Mouse (Mus musculus): Measurements from ENCODE around the gene Atp5d. TPM values are rescaled to one million over a fixed set of nuclear protein-coding genes. Genes with fewer than 3 reads are reported as not detected.

The Atp5d gene
- polyA plus RNA-seq (2017; shearing (Covaris generic)) = 311 TPM

GRCm38 (mm10) chr10:80138553-80139438, at the start of gene Atp5d:
Gene Atp5d (plus strand): TSS chr10:80138632.

DNA sequence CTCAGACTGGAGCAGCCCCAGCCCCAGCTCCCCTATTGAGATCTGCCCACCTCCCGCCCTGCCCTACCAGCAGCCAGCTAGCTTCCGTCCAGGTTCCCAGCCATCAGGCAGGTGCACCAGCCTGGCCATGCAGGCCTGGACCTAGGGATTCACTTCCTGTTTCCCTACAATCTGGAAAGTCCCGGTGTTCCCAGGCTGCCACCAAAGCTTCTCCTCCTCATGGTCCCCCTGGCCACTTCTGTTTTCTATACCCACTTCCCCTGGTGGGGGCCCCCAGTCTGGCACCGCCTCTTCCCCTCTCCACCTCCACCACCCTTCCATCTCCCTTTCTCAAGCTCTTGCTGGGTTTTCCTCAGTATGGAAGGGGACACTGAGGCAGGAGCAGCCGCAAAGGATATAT, 33.0 kb upstream of the Atp5d start, which contains the start of gene Sbno2:
Gene Sbno2, minus strand, starts transcription at position 112 of the 400 bp plus-strand sequence.

DNA sequence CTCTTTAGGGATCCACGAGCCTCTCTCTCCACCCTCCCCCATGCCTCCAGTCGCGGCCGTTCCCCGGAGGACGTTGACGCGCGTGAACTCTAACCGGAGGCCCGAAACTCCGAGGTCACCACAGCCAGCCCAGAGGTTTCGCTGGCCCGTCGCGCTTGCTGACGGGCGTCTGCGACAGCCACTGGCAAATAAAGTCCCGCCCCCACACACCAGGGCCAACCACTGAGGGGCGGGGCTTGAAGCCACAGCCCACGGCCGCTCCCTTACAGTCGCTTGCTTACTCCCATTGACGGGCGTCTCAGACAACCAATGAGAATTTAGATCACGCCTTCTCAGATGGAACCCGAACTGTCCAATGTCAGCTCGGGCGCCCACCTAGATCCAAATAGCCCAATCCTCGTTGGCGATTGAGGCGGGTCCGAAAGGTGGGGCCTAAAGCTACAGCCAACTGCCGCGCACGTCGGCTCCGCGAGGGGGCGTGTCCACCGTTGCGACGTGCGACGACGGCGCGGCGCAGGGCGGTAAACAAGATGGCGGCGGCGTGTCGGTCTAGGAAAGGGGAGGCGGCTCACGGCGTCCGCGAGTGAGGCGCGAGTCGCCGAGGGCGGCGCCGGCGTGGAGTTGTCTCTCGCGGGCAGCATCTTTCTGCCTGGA, 23.0 kb upstream of the Atp5d start, which contains the start of gene Stk11:
Gene Stk11, plus strand, starts transcription at position 514 of the 654 bp plus-strand sequence.

GRCm38 (mm10) chr10:80140666-80141035, 2.2 kb downstream of the Atp5d start, which contains the start of gene Cbarp:
Gene Cbarp (minus strand): TSS chr10:80140835.

DNA sequence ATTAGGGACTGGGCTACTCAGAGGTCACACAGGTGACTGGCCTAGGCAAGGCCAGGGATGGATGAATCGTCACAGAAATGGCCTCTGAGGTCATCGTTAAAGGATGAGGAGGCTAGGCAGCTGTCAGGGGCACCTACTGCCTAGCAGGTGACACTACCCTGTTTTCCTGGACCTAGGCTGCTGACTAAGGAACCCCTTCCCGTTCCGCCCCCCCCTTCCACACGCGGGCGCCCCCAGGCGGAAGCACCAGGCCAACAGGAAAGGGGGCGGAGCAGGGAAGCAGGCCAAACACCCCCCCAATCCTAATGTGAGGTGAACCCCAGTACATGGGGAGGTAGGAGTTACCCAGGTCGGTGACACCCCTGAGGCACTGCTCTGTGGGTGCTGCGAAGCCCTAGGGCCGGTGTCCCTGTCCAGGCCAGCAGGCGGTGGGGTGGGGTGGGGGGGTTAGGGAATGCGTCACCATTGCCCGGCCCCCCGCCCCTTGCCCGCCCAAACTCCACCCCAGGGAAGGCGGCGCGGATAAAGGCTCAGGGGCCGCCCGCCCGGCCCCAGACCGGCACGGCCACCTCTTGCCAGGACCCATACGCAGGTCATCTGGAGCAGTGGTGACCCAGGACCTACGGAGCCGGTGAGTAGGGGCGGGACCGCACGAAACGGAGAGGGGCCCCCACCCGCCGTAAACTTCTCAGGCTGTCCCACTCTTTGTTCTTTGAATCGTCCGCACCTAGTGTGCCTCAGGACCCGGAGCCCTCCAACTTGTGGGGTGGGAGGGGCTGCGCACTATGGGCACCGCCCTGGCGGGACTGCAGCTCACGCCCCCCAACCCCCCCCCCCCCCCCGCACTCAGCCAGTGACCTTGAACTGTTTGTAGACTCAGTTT, 9.5 kb downstream of the Atp5d start, which contains the start of gene Midn:
Gene Midn, plus strand, starts transcription at position 554 of the 883 bp plus-strand sequence.

DNA sequence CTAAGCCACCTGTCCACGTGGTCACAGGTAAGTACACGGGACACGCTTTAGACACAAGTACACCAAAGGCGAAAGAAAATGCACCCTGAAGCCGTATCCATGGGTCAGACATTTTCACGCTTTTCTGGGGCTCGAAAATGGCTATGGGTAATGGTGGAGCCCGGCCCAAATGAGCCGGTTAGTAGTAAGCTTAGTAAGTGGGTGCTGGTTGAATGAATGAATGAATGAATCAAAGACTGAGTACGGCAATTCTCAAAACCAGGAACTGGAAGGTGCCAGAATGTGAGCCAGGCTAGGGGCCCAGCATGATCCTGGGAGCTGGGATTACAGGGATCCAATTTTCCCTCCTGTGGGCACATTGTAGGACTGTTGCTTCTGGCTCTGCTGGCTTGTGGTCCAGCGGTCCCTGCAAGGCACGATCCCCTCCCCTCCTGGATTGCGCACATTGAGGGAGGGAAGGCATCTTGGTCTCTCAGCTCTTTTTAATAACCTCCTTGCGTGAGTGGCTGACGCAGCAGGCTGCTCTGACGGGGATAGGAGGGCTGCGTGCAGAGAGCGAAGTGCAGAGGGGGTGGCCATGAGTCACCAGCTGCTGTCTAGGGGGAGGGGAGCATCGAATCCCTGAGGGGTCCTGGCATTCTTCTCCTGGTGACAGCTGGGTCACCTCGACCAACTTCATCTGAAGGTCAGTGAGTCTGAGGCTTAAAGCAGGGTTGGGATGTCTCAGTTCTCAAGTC, 27.1 kb downstream of the Atp5d start, which contains the start of gene Cirbp:
Gene Cirbp, plus strand, starts transcription at position 594 of the 737 bp plus-strand sequence.

GRCm38 (mm10) chr10:80172527-80173292, 34.3 kb downstream of the Atp5d start, which contains the start of gene 1600002K03Rik:
Gene 1600002K03Rik (plus strand): TSS chr10:80172944.

DNA sequence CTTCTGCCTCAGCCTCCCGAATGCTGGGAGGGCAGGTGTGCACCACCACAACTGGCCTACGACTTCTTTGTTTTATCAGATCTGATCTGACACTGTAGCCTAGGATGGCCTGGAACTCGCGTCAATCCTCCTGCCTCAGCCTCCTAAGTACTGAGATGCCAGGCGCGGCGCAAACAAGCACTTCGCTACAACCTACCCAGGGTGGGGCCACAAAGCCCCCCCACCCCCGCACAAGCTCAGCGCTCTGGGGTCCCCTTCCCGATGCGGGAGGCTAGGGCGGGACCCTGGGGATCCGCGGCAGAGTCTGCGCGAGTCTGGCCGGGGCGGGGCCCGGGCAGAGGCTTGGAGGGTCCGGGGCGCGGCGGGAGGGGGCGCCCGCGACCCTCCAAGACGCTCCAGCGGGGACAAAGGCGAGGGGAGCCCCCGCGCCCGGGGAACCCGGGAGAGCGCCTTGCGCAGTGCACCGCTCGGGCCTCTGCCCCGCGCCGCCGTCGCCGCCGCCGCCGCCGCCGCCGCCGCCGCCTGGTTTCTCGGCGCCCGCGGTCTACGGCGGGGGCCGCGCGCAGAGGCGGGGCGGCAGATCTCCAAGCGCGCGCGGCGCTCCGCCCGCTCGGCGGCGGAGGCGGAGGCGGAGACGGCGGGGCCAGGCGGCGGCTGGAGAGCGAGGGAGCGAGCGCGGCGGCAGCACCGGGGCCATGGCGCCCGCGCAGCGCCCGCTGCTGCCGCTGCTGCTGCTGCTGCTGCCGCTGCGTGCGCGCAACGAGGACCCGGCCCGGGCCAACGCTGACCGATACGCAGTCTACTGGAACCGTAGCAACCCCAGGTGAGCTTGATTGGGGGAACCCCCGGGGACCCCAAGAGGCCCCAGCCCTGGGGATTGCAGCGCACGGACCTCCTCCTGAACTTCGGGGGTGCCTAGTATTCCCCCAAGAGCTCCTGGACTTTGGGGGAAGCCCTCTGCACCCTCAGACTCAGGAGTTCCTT, 40.9 kb downstream of the Atp5d start, which contains the start of gene Efna2:
Gene Efna2, plus strand, starts transcription at position 415 of the 984 bp plus-strand sequence.

Other genes starting within 250 kb of the Atp5d start
- not detected for gene Cfd, start 247.8 kb upstream of the Atp5d start, polyA plus RNA-seq (2017; shearing (Covaris generic))
- gene Med16, start 229.7 kb upstream of the Atp5d start, polyA plus RNA-seq (2017; shearing (Covaris generic)) = 36.7 TPM
- 16.0 TPM for gene Gm26602, start 227.8 kb upstream of the Atp5d start, polyA plus RNA-seq (2017; shearing (Covaris generic))
- 0.34 TPM for gene Kiss1r, start 221.7 kb upstream of the Atp5d start, polyA plus RNA-seq (2017; shearing (Covaris generic))
- gene R3hdm4, start 217.4 kb upstream of the Atp5d start, polyA plus RNA-seq (2017; shearing (Covaris generic)) = 135 TPM
- gene Arid3a, start 211.6 kb upstream of the Atp5d start, polyA plus RNA-seq (2017; shearing (Covaris generic)) = 4.1 TPM
- 75.5 TPM for gene Wdr18, start 178.5 kb upstream of the Atp5d start, polyA plus RNA-seq (2017; shearing (Covaris generic))
- not detected for gene Grin3b, start 167.9 kb upstream of the Atp5d start, polyA plus RNA-seq (2017; shearing (Covaris generic))
- gene Tmem259, start 154.3 kb upstream of the Atp5d start, polyA plus RNA-seq (2017; shearing (Covaris generic)) = 31.5 TPM
- gene Cnn2, start 150.0 kb upstream of the Atp5d start, polyA plus RNA-seq (2017; shearing (Covaris generic)) = 595 TPM
- gene Abca7, start 142.1 kb upstream of the Atp5d start, polyA plus RNA-seq (2017; shearing (Covaris generic)) = 64.3 TPM
- gene Arhgap45, start 122.0 kb upstream of the Atp5d start, polyA plus RNA-seq (2017; shearing (Covaris generic)) = 1,026 TPM
- gene Polr2e, start 98.8 kb upstream of the Atp5d start, polyA plus RNA-seq (2017; shearing (Covaris generic)) = 108 TPM
- gene Gpx4, start 91.5 kb upstream of the Atp5d start, polyA plus RNA-seq (2017; shearing (Covaris generic)) = 302 TPM
- gene Sbno2, start 33.1 kb upstream of the Atp5d start, polyA plus RNA-seq (2017; shearing (Covaris generic)) = 74.3 TPM
- 60.7 TPM for gene Stk11, start 22.8 kb upstream of the Atp5d start, polyA plus RNA-seq (2017; shearing (Covaris generic))
- 7.2 TPM for gene Cbarp, start 2.2 kb downstream of the Atp5d start, polyA plus RNA-seq (2017; shearing (Covaris generic))
- gene Midn, start 9.6 kb downstream of the Atp5d start, polyA plus RNA-seq (2017; shearing (Covaris generic)) = 2.8 TPM
- gene Cirbp, start 27.4 kb downstream of the Atp5d start, polyA plus RNA-seq (2017; shearing (Covaris generic)) = 325 TPM
- 19.5 TPM for gene 1600002K03Rik, start 34.3 kb downstream of the Atp5d start, polyA plus RNA-seq (2017; shearing (Covaris generic))
- 0.32 TPM for gene Efna2, start 40.9 kb downstream of the Atp5d start, polyA plus RNA-seq (2017; shearing (Covaris generic))
- 106 TPM for gene Mum1, start 87.8 kb downstream of the Atp5d start, polyA plus RNA-seq (2017; shearing (Covaris generic))
- 171 TPM for gene Ndufs7, start 110.5 kb downstream of the Atp5d start, polyA plus RNA-seq (2017; shearing (Covaris generic))
- gene Gamt, start 122.4 kb downstream of the Atp5d start, polyA plus RNA-seq (2017; shearing (Covaris generic)) = not detected
- 91.1 TPM for gene Dazap1, start 122.9 kb downstream of the Atp5d start, polyA plus RNA-seq (2017; shearing (Covaris generic))
- gene Rps15, start 153.8 kb downstream of the Atp5d start, polyA plus RNA-seq (2017; shearing (Covaris generic)) = 1,047 TPM
- 0.06 TPM for gene Apc2, start 157.3 kb downstream of the Atp5d start, polyA plus RNA-seq (2017; shearing (Covaris generic))
- 30.5 TPM for gene 2310011J03Rik, start 181.9 kb downstream of the Atp5d start, polyA plus RNA-seq (2017; shearing (Covaris generic))
- gene Pcsk4, start 190.9 kb downstream of the Atp5d start, polyA plus RNA-seq (2017; shearing (Covaris generic)) = 8.1 TPM
- not detected for gene Reep6, start 191.3 kb downstream of the Atp5d start, polyA plus RNA-seq (2017; shearing (Covaris generic))
- not detected for gene Adamtsl5, start 209.8 kb downstream of the Atp5d start, polyA plus RNA-seq (2017; shearing (Covaris generic))
- gene Plk5, start 217.8 kb downstream of the Atp5d start, polyA plus RNA-seq (2017; shearing (Covaris generic)) = not detected
- gene Mex3d, start 249.0 kb downstream of the Atp5d start, polyA plus RNA-seq (2017; shearing (Covaris generic)) = 10.9 TPM

Data from naive thymus-derived CD4-positive, alpha-beta T cell, adult 5 months (primary cell).